Mouse (Mus musculus) hindbrain, embryonic 10.5 days (tissue): ENCODE measurements around the gene Ptgr2. TPM values are rescaled to one million over a fixed set of nuclear protein-coding genes. Genes with fewer than 3 reads are reported as not detected.
A peak's percentile ranks its signal among the peaks of the same experiment; 100 is the strongest.
"Not testable (repeated sequence)": the region's sequence is repeated elsewhere in the genome, so short reads cannot be mapped to it uniquely, and the experiment has no call there.

Source experiments
- DNase-seq: peaks from one replicate; pipeline ENCODE4 v3.0.0-alpha.2; 2017; ENCODE audit warnings: low spot score
- H3K27ac ChIP-seq: fragments of 300-500 bp; sonication (generic); 2 replicates; pipeline ENCODE4 v1.5.1; 2016; ENCODE audit warnings: mild to moderate bottlenecking, moderate library complexity
- H3K27me3 ChIP-seq: fragments of 300-500 bp; sonication (generic); 2 replicates; pipeline ENCODE4 v1.6.1; 2016; ENCODE audit warnings: mild to moderate bottlenecking; ENCODE audit not compliant: poor library complexity, insufficient read depth, severe bottlenecking
- H3K36me3 ChIP-seq: fragments of 300-500 bp; sonication (generic); 2 replicates; pipeline ENCODE4 v1.6.1; 2016; ENCODE audit warnings: mild to moderate bottlenecking, moderate library complexity
- H3K4me1 ChIP-seq: fragments of 300-500 bp; sonication (generic); replicated peaks from 2 replicates; pipeline ENCODE4 v1.6.1; 2016; ENCODE audit warnings: mild to moderate bottlenecking
- H3K4me3 ChIP-seq: fragments of 300-500 bp; sonication (generic); 2 replicates; pipeline ENCODE4 v1.5.1; 2016; ENCODE audit warnings: mild to moderate bottlenecking, moderate library complexity
- H3K9me3 ChIP-seq: fragments of 300-500 bp; sonication (generic); 2 replicates; pipeline ENCODE4 v1.6.1; 2016; ENCODE audit warnings: mild to moderate bottlenecking, moderate library complexity
- WGBS: fragments of 180-500 bp; shearing (Covaris S2); methylation state at CpG from one replicate; pipeline ENCODE4 v1.1.7; 2016; 5-methylcytosine and 5-hydroxymethylcytosine counted together
- polyA plus RNA-seq: library from polyadenylated mRNA; unstranded; fragments of >200 nt; fragmentation: Nextera tagmentation; extraction: Ambion mirVana; gene quantifications from 2 replicates; pipeline ENCODE4 v1.2.1, GENCODE M21; 2016

The Ptgr2 gene
- polyA plus RNA-seq, 1 experiment from 2014 or later = 16.4 TPM

DNA sequence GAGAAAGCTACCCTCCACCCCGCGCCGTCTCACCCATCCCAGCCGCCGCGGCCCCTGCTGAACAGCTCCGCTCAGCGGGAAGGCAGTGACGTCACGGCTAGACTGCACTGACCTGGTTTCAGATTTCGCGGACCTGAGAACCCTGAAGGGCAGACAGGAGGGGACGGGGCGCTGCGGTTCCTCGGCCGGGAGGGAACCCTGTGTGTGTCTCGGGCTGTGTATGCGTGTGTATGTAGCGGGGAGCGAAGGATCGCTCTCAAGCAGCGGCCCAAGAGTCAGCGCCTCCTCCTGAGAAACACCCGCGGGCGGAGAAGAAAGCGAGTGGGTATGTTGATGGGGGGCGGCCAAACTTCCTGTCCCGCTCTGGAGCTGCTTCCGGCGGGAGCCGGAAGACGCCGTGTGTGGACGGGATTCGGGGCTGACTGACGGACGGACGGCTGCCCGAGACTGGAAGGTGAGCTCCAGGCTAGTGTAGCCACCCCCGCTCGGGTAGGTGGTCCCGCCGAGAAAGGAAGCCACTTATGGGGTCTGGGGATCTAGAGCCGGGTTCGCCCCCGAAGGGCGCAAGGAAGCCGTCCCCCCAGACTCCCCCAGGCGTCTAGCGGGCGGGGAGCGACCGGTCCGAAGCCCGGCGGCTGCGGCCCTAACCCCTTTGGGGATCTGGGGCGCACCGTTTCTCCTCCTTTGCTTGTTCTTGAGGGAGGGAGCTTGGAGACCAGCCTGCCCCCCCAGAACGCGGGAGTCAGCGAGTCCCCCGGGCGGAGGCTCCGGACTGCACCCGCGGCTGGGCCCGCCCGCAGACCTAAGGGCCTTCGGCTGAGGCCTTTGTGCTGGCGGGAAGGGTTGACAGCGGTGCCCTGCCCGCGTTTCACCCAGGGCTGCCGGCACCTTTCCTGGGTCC lies 31.9 kb downstream of the Ptgr2 start, which contains the start of gene Zfp410:
Gene Zfp410 (plus strand): TSS at position 132 of the 901 bp plus-strand sequence.
- H3K4me1 ChIP-seq = peaks cover 29% of the 10 kb centered on the region
- H3K27ac ChIP-seq = peak within 1 kb of the TSS; percentile 97
- under 1% methylated on average over 77 of the region's 77 CpGs for WGBS
- DNase-seq = peak; percentile 90
- H3K27me3 ChIP-seq = no peaks in the 10 kb centered on the region
- peak within 1 kb of the TSS; percentile 100 for H3K4me3 ChIP-seq
- no peaks in the 10 kb centered on the region for H3K9me3 ChIP-seq
- H3K36me3 ChIP-seq = peaks cover 3% of the 10 kb centered on the region; the same call in 1 of the 2 replicates

DNA sequence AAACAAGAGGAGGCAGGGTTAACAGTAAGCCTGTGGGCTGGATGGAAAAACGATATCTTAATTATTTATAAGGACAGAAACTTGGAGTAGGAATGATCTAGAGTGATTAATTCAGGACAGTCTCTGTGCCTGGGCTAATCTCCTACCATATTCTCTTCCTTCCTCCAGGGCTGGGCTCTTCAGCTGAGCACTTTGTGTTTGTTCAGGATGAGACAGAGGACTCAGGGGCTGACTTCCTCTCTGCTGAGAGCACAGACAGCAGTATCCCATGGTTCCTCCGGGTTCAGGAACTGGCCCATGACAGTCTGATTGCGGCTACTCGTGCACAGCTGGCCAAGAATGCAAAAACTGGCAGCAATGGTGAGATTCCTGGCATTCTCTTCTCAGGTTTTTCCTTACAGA lies 42.1 kb downstream of the Ptgr2 start:
- no peaks in the 10 kb centered on the region for H3K4me1 ChIP-seq
- H3K4me3 ChIP-seq = no peak overlapping the region
- no peaks in the 10 kb centered on the region for H3K27me3 ChIP-seq
- no peak for DNase-seq
- WGBS = 78% methylated on average over 4 of the region's 4 CpGs
- no peaks in the 10 kb centered on the region for H3K9me3 ChIP-seq
- peaks cover 86% of the 10 kb centered on the region for H3K36me3 ChIP-seq
- H3K27ac ChIP-seq = no peak overlapping the region

DNA sequence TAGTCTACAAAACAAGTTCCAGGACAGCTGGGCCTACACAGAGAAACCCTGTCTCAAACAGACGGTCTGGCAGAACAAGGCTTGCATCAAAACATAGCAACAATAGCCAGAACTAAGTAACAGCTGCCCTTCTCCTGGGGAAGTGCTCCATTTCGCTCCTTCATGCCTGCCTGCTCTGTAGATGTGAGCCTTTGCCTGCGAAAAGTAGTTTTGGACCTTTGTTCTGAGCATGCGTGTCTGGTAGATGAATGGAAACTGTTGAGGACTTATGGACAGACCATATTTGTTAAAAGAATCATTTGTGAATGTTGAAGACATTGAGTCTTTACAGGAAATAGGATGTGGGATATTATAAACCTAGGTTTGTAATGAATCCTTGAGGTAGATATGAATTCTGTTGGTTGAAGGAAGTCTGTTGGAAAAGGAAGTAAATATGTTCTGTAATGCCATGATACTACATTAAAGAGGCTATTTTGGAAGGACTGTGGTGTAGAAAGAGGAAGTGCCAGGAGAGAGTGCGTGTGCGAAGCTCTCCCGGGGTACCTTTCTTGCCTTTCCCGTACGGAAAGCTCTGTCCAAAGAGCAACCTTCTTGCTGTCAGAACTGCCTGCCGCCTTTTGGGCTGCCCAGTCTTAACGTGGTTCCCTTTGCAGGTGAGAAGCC lies 52.1 kb downstream of the Ptgr2 start:
- WGBS = 93% methylated on average over 11 of the region's 11 CpGs
- Histone ChIP-seq H3K9me3 (no peaks in the 10 kb centered on the region), H3K27me3 (no peaks in the 10 kb centered on the region), H3K36me3 (peaks cover 99% of the 10 kb centered on the region), H3K27ac (no peak overlapping the region), H3K4me1 (no peaks in the 10 kb centered on the region), H3K4me3 (no peak overlapping the region)
- no peak for DNase-seq

- peak; percentile 23 for DNase-seq
- Histone ChIP-seq H3K27ac (no peak overlapping the region), H3K9me3 (no peaks in the 10 kb centered on the region), H3K27me3 (no peaks in the 10 kb centered on the region), H3K4me3 (no peak overlapping the region), H3K36me3 (peaks cover 78% of the 10 kb centered on the region), H3K4me1 (peaks cover 24% of the 10 kb centered on the region)
- 48% methylated on average over 2 of the region's 2 CpGs for WGBS
Measured at GRCm38 (mm10) chr12:84347192-84347591, 62.2 kb downstream of the Ptgr2 start.

DNA sequence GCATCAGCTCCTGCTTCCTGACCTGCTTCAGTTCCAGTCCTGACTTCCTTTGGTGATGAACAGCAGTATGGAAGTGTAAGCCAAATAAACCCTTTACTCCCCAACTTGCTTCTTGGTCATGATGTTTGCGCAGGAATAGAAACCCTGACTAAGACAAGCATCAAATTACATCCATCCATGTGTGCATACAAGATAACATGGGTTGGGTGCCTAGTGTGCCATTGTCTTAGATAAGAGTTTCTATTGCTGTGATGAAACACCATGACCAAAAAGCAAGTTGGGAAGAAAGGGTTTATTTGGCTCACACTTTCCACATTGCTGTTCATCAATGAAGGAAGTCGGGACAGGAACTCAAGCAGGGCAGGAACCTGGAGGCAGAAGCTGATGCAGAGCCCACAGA lies 73.7 kb downstream of the Ptgr2 start:
- Histone ChIP-seq H3K36me3 (peaks cover 38% of the 10 kb centered on the region), H3K4me1 (peaks cover 21% of the 10 kb centered on the region)
- not testable (repeated sequence) for H3K4me3 ChIP-seq, H3K27ac ChIP-seq, H3K27me3 ChIP-seq, H3K9me3 ChIP-seq, DNase-seq
- 89% methylated on average over 2 of the region's 2 CpGs for WGBS

- Histone ChIP-seq H3K27ac (peak within 1 kb of the TSS; percentile 90), H3K9me3 (no peaks in the 10 kb centered on the region), H3K4me3 (peak within 1 kb of the TSS; percentile 99), H3K27me3 (no peaks in the 10 kb centered on the region), H3K36me3 (peaks cover 10% of the 10 kb centered on the region), H3K4me1 (peaks cover 25% of the 10 kb centered on the region)
- DNase-seq = peak; percentile 94
- WGBS = under 1% methylated on average over 51 of the region's 51 CpGs
Measured at GRCm38 (mm10) chr12:84361555-84362489, 76.8 kb downstream of the Ptgr2 start, which contains the start of the genes Coq6 and Fam161b. TSS of gene Coq6 (plus strand) at chr12:84361657. TSS of gene Fam161b (minus strand) at chr12:84361833.

DNA sequence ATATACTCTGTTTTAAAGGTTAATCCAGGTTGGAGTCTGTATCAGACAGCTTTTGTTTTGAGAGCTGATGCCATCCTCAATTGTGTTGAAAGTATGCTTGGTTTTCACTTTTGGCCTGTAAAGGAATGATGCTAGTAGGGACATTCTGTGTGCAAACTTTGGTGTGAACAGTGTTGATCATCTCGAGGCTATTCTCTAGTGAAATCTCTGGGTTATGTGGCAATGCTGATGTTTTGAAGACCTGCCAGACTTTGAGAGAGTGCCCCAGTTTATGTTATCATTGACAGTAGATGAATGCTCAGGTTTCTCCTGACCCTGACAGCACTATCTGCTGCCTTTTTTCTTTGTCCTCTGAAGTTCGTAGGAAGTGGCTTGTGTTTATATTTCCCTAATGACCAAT lies 77.8 kb downstream of the Ptgr2 start:
- Histone ChIP-seq H3K9me3 (no peaks in the 10 kb centered on the region), H3K27ac (no peak overlapping the region), H3K36me3 (peaks cover 12% of the 10 kb centered on the region), H3K27me3 (no peaks in the 10 kb centered on the region), H3K4me1 (peaks cover 25% of the 10 kb centered on the region), H3K4me3 (peak overlapping the region; percentile 99)
- 66% methylated on average over 2 of the region's 2 CpGs for whole genome bisulfite sequencing
- DNase-seq = no peak

DNA sequence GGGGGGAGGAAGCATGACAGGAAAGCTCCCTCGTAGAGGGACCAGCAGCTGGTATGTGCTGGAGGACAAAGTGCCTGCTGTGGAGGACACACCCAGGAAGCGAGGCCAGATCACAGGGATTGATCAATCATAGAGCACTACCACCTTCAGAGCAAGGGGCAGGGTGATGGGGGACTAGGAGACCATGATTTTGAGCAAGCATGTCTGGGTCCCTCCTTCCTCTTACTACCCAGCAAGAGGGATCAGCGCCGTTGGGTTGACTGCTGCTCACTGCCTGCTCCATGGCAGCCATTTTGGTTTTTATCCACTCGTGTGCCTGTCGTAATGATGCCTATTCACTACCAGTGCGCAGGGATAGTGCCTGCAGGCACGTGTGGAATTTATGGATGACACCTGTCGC lies 79.3 kb downstream of the Ptgr2 start:
- 85% methylated on average over 9 of the region's 9 CpGs for WGBS

DNA sequence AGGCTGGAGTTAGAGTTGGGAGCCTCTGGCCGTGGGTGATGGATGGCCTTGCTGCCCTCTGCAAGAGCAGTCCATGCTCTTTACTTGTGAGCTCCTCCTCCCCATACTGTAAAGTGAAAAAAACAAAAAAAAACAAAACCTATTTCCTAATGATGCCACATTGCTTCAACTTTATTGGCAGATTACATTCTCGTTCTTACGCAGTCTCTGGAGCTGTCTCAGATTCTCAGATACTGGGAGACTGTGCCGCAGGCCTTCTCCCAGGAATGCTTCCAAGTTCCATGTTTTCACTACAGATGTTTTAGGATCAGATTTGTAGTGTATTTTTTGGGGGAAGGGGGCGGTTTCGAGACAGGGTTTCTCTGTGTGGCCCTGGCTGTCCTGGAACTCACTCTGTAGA lies 80.1 kb downstream of the Ptgr2 start:
- Histone ChIP-seq H3K36me3 (peaks cover 35% of the 10 kb centered on the region), H3K9me3 (no peaks in the 10 kb centered on the region), H3K27me3 (no peaks in the 10 kb centered on the region), H3K27ac (no peak overlapping the region), H3K4me3 (no peak overlapping the region), H3K4me1 (peaks cover 25% of the 10 kb centered on the region)
- WGBS = 94% methylated on average over 6 of the region's 6 CpGs
- no peak for DNase-seq

More for the DNA sequence above, 79.3 kb downstream of the Ptgr2 start:
- H3K4me1 ChIP-seq = peaks cover 25% of the 10 kb centered on the region
- H3K4me3 ChIP-seq = no peak overlapping the region
- no peaks in the 10 kb centered on the region for H3K27me3 ChIP-seq
- no peak overlapping the region for H3K27ac ChIP-seq
- no peaks in the 10 kb centered on the region for H3K9me3 ChIP-seq
- peaks cover 26% of the 10 kb centered on the region for H3K36me3 ChIP-seq
- no peak for DNase-seq

Other genes with a start within 250 kb of the Ptgr2 start
- gene Acot4, start 246.9 kb upstream of the Ptgr2 start, polyA plus RNA-seq = 0.08 and 0.14 TPM in 2 replicates
- gene Gm49366, start 246.3 kb upstream of the Ptgr2 start, polyA plus RNA-seq = not detected in 2 replicates
- gene Acot3, start 233.1 kb upstream of the Ptgr2 start, polyA plus RNA-seq = 0.19 and 0.25 TPM in 2 replicates
- 0.12 TPM in 1 of 2 replicates, not detected in the other for gene Acot5, start 215.9 kb upstream of the Ptgr2 start, polyA plus RNA-seq
- 0.77 and 0.97 TPM in 2 replicates for gene Acot6, start 184.6 kb upstream of the Ptgr2 start, polyA plus RNA-seq
- gene Dnal1, start 170.9 kb upstream of the Ptgr2 start, polyA plus RNA-seq = 4.8 and 4.9 TPM in 2 replicates
- gene Pnma1, start 136.7 kb upstream of the Ptgr2 start, polyA plus RNA-seq = 3.1 and 3.6 TPM in 2 replicates
- gene Elmsan1, start 66.4 kb upstream of the Ptgr2 start, polyA plus RNA-seq = 6.5 and 8.2 TPM in 2 replicates
- 106 and 120 TPM in 2 replicates for gene Zfp410, start 31.6 kb downstream of the Ptgr2 start, polyA plus RNA-seq
- 46.5 and 48.9 TPM in 2 replicates for gene Coq6, start 76.4 kb downstream of the Ptgr2 start, polyA plus RNA-seq
- 6.8 and 10.7 TPM in 2 replicates for gene Fam161b, start 76.6 kb downstream of the Ptgr2 start, polyA plus RNA-seq
- gene Entpd5, start 123.8 kb downstream of the Ptgr2 start, polyA plus RNA-seq = 7.6 and 8.6 TPM in 2 replicates
- 0.68 and 1.0 TPM in 2 replicates for gene Bbof1, start 123.8 kb downstream of the Ptgr2 start, polyA plus RNA-seq
- gene Rnf113a2, start 132.0 kb downstream of the Ptgr2 start, polyA plus RNA-seq = 23.3 and 24.1 TPM in 2 replicates
- 15.6 and 16.4 TPM in 2 replicates for gene Aldh6a1, start 165.8 kb downstream of the Ptgr2 start, polyA plus RNA-seq
- 30.4 and 30.8 TPM in 2 replicates for gene Lin52, start 166.2 kb downstream of the Ptgr2 start, polyA plus RNA-seq